Mouse (Mus musculus): ENCODE data around the gene Maml1.

Gene Maml1

GRCm38 (mm10) chr11:50280053-50280452 lies 12.1 kb downstream of the Maml1 start:
- in situ Hi-C loops (cut with MboI, MseI): no loop called here

DNA sequence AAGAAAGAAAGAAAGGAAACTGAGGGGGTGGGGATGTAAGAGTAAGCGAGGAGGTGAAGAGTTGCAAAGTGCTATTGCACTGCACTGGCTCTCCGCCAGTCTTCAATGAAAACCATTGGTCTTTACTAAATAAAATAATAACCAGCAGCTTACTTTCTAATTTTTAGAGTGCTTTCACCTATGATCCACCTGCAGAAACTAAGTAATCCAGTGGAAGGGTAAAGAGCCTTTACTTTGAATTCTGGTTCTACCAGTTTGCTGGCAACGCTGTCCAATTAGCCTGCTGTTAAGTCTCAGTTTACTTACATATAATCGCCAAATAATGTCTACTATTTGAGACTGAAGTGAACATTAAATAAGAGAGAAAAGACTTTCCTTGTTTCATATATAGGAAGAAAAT lies 13.1 kb downstream of the Maml1 start:
- in situ Hi-C loops (cut with MboI, MseI): no loop called here

- in situ Hi-C loops (cut with MboI, MseI): no loop called here
Observed at GRCm38 (mm10) chr11:50277706-50278105, 14.4 kb downstream of the Maml1 start.

DNA sequence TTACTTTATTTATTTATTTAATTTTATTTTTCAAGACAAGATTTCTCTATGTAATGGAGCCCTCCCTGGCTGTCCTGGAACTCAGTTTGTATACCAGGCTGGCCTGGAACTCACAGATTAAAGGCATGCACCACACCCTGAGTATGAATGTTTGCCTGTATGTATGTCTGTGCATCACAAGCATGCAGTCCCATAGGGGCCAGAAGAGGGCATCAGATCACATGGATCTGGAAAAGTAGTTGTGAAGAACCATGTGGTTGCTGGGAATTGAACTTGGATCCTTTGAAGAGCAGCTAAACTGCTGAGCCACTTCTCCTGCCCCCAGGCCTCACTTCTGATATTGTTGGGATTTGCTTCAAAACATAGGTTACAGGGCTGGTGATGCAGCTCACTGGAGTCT lies 15.1 kb downstream of the Maml1 start:
- in situ Hi-C loops (cut with MboI, MseI): no loop called here

DNA sequence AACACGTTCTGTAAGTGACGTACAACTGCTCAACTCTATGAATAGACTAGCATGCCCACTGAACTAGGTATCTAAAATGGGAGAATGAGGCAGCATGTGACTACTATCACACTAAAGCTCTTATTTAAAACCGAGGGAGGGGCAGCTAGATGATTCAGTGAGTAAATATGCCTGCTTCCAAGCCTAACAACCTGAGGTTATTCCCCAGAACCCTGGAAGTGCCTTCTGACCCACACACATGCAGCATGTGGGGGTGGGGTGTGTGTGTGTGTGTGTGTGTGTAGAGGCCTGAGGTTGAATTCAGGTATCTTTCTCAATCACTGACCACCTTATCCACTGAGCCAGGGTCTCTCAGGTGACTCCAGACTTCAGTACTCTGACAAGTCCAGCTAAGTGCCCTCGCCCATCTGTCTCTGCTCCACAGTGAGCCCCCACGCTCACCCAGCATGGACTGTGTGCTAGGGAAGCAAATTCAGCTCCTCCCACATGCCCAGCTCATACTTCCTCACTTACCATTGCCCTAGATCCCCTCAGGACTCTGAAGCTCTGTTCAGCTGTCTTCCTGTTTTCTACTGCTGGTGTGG lies 16.5 kb downstream of the Maml1 start:
- in situ Hi-C loops (cut with MboI, MseI): no loop called here

DNA sequence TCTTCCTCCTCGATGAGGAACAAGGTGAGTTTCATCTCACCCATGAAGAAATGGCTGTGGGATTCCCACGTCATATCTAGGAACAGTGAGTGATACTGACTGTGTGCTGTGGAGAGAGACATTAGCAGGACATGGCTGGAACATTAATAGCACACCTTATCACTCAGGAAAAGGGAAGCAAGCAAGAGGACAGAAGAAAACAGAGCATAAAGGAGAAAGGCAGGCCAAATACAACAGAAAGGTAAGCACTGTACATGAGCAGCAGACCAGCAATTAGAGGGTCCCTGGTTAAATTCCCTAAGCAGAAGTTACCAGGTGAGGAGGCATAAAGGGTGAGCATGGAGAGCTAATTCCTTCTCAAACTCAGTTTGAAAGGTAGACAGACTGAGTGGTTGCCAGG lies 17.0 kb downstream of the Maml1 start:
- in situ Hi-C loops (cut with MboI, MseI): no loop called here

DNA sequence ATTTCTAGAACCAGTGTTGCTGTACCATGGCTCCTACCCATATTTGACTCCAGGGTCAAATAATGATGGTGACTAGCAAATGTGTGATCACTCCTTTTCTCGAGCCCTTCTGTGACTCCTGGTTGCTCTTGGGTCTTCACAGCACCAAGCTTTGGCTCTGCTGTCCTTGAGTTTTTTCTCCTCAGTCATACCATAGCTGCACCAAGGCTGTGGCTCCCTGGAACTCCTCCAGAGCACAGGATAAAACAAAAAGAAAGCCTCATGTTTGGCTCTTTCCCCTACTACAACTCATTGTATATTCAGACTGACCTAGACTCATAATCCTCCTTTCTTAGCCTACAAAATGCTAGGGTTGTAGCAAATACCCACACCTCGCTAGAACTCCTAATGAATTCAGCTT lies 19.3 kb downstream of the Maml1 start:
- in situ Hi-C loops (cut with MboI, MseI): no loop called here

- in situ Hi-C loops (cut with MboI, MseI): no loop called here
Observed at GRCm38 (mm10) chr11:50269885-50270284, 22.2 kb downstream of the Maml1 start.

GRCm38 (mm10) chr11:50269163-50269562 lies 22.9 kb downstream of the Maml1 start:
- in situ Hi-C loops (cut with MboI, MseI): no loop called here

DNA sequence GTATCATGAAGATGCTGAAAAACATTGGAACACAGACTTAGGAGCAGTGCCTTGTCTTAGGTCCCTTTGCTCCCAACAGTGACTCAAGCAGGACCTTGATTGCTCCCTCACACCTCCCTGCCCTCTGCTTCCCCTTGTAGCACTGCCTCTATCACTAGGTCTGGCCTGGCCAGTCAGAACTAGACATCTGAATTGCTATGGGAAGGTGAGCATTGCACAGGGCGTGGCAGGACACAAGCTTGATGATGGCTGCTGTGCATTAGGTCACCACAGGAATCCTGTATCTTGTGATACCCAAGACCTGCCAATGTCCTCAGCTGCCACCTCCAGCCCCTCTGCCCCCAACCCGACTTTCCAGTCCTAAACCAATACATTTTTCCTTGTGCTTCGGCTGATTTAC lies 25.1 kb downstream of the Maml1 start:
- in situ Hi-C loops (cut with MboI, MseI): no loop called here

- in situ Hi-C loops (cut with MboI, MseI): no loop called here
Observed at GRCm38 (mm10) chr11:50265931-50266330, 26.2 kb downstream of the Maml1 start.

DNA sequence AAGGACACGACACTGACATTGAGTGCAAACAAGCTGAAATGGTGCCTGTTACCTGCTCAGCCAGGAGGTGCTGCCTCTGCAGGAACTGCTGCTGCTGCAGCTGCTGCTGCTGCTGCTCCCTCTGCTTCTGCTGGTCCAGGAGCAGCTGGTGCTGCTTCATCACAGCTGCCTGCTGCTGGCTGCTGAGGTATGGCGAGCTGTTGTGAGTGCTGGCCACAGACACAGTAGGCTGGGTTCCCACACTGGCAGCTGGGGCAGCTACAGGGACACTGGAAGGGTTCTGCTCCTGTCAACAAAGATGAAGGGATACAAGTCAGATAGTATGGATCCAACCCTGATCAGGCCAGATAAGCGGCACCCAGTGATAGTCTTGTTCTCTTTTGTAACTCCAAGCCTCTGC lies 28.9 kb downstream of the Maml1 start:
- in situ Hi-C loops (cut with MboI, MseI): no loop called here

- in situ Hi-C loops (cut with MboI, MseI): no loop called here
Observed at GRCm38 (mm10) chr11:50262020-50262419, 30.1 kb downstream of the Maml1 start.

DNA sequence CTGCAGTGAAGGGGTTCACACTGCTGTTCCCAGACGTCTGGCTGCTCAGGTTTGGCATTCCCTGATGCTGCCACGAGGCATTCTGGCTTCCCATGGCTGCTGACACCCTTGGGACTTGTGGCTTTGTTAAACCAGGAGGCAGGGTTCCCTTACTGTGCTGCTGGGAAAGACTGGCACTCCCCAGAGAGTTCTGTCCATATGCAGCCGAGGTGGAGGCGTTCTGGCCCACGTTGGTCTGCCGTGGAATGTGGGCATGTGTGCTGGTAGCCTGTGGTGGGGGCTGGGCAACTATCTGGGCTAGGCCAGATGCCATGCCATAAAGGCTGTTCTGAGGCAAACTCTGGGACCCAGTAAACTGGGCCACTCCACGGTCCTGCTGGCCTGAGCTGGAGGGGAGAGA lies 33.8 kb downstream of the Maml1 start:
- in situ Hi-C loops (cut with MboI, MseI): no loop called here

- in situ Hi-C loops (cut with MboI, MseI): no loop called here
Observed at GRCm38 (mm10) chr11:50256615-50257014, 35.5 kb downstream of the Maml1 start.

DNA sequence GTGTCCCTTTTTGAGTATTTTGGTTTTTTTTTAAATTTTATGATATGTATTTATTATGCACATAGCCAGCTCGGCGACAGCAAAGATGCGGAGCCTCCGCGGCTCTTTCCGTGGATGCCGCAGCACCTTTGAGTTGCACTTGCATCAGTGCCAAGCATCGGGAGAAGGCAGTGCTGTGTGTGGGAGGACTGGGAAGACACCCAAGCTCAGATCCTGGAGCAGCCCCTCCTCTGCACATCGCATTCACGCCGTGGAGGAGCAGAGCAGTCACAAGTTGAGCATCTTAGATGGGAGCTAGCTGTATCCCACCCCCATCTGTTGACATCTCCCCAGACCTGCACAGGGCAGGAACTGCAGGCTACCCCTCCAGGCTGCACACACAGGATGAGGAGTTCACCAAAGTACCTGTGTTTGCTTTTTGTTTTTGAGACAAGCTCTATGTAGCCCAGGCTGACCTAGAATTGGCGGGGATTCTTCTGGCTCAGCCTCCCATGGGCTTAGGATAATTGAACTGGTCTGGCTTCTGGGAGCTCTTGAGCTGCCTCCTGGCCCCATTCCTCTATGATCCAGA lies 38.0 kb downstream of the Maml1 start:
- in situ Hi-C loops (cut with MboI, MseI): no loop called here

DNA sequence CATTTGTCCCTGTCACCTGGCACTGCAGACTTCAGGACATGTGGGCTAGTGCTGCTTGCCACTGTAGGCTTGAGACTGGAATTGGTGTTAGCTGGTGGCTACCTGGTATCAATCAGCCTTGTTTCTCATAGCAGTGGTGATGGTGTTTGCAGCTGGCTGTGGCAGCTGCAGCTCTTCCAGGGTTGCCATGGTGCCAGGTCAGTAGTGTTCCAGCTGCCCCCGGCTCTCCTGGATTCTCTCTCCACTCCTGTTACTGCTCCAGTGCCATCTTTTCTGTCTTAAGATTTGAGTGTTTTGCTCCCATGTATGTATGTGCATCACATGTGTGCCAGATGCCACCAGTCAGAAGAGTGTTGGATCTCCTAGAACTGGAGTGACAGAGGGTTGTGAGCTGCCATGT lies 38.7 kb downstream of the Maml1 start:
- in situ Hi-C loops (cut with MboI, MseI): no loop called here

DNA sequence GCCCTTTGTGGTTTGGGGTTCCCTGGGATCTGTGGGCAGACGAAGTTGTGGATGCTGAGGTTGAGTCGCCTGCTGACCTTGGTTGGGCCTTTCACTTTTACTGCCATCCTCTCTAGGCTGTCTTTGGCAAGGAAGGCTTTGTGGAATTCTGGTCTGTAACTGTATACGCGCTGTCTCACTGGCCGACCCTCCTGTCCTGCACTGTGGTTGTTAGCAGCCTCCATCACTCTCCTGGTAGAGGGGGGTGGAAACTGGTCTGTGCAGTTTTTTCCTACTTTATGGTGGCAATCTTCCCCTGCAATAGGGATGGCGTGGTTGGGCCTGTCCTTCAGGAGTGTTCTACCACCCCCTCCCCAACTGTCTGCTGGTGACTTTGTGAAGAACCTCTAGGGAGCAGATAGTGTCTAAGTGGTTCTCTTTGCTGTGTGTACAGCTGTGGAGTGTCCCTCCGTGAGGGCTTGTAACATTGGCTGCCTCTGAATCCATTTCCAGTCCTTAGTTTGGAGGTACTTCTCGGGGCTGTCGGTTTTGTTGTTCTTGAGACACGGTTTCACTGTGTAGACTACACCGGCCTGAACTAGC lies 39.3 kb downstream of the Maml1 start:
- in situ Hi-C loops (cut with MboI, MseI): no loop called here

- in situ Hi-C loops (cut with MboI, MseI): no loop called here
Observed at GRCm38 (mm10) chr11:50252166-50252565, 39.9 kb downstream of the Maml1 start.

DNA sequence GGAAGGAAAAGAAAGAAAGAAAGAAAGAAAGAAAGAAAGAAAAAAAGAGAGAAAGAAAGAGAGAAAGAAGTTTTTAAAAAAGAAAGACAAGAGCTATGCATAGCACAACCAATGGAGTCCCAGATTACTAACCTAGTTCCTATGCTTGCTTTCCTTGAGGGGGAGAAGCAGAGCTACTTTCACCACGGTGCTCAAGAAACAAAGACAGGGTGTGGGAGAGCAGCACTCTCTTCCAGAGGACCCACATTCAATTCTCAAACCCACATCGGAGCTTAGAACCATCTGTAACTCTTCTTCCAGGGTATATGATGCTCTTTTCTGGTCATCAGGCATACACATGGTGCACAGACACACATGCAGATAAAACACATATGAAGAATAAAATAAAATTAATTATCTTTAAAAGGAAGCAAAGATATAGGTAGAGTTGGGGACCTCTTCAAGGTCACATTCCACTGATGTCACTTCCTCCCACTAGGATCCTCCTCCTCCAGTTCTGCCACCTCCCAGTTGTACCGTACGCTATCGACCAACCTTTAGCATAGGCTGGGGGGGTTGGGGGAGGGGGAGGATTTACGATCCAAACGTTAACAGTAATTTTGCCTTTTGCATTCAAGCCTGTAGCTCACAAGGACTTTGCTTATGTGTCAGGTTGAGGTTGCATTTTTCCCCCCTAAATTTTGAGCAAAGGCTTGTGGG lies 43.5 kb downstream of the Maml1 start:
- in situ Hi-C loops (cut with MboI, MseI): loop anchor here (5.0 kb wide), 1 partner anchor 571 kb away; no protein-coding TSS in a partner anchor

- in situ Hi-C loops (cut with MboI, MseI): loop anchor here (5.0 kb wide), 1 partner anchor 568 kb away; no protein-coding TSS in a partner anchor
Observed at GRCm38 (mm10) chr11:50245269-50245668, 46.8 kb downstream of the Maml1 start.

DNA sequence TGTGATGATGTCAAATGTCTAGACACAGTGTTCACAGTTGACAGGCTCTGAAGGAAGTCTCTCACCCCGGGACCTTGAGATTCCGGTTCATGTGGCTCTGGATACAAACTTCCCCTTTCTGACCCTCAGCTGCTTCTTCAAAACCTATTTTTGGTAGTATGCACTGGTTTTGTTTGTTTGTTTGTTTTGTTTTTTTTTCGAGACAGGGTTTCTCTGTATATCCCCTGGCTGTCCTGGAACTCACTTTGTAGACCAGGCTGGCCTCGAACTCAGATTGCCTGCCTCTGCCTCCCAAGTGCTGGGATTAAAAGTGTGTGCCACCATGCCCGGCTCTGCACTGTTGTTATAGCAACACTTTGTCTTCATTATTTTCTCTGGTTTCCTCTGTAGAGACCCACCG lies 48.2 kb downstream of the Maml1 start:
- in situ Hi-C loops (cut with MboI, MseI): no loop called here
